Mouse (Mus musculus) T-cell, adult 2 months (primary cell): ENCODE data around the gene Alpl.

ENCODE experiments used
- DNase-seq: peaks from one replicate; pipeline ENCODE4 v3.0.0; 2022; ENCODE audit warnings: low spot score

Gene Alpl

GRCm38 (mm10) chr4:137736220-137736701 lies 59.9 kb downstream of the Alpl start:
- DNase-seq: no peak

DNA sequence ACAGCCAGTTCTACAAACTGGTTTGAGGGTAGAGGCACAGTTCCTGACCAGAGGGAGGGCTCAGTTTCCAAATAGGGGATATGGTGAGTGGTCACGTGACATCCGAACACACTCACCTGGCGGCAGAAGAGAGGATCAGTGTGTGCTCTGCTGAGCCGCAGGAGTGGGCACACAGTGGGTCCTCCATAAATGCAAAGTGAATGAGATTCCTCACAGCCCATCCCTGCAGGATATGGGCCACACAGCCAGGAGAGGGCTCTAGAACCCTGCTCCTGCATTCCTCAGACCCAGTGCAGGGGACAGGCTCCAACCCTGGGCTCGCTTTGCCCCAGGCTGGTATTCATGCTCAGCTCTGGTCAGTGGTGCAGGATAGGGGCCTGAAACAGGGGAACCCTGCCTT lies 62.7 kb downstream of the Alpl start:
- DNase-seq: no peak

DNA sequence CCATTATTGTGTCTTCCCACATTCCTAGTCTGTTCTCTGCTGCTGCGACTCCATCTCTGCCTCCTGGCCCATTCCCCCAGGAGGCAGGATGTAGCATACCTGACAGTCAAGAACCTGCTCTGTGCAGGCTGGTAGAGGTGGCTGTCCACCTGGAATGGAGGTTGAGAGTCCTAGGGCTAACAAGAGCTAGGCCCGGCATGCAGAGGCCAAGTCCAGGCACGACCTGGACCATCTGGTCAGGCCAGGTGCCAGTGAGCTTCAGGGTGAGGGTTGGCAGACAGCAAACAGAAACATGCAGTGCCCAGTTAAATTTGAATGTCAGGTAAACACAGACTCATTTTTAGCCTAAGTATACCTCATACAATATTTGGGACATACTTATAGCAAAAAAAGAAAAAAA lies 63.2 kb downstream of the Alpl start:
- DNase-seq: no peak

DNA sequence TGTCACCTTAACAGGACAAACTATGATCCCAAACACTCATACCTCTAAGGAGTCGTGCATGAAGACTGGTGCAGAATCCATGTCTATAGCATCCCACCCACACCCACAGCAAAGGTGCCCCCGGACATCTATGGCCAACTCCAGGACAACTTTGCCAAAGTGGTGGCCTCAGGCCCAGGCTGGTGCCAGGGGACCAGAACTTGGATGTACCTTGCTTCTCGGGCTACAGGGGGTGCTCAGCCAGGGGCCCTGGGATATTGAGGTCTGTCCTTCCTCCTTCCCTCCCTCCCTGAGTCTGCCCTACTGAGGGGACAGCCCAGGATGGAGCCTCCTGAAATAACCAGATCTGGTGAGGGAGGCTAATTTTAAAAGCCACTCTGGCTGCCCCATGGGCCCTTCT lies 63.8 kb downstream of the Alpl start:
- DNase-seq: no peak

- DNase-seq: no peak
These were observed 64.3 kb downstream of the Alpl start for GRCm38 (mm10) chr4:137731891-137732290.

- no peak for DNase-seq
These were observed 65.4 kb downstream of the Alpl start for GRCm38 (mm10) chr4:137730757-137731156.

DNA sequence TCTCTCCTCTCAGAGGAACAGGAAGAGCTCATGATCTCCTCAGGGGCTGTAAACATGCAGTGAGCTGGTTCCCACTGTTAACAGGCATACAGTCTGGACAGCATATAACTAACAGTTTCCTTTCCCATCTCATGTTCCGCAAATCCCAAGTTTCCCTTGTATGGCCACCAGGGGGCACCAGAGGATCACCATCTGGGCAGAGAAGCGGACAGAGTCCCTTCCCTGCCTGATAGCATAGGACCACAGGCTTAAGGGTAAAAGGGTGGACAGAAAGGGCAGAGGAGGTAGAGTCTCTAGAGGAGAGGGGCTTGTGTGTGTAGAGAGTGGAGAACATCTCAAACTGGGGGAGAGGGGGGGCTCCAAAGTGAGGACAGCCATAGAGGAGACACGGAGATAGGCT lies 66.0 kb downstream of the Alpl start:
- DNase-seq: peak; percentile 56

DNA sequence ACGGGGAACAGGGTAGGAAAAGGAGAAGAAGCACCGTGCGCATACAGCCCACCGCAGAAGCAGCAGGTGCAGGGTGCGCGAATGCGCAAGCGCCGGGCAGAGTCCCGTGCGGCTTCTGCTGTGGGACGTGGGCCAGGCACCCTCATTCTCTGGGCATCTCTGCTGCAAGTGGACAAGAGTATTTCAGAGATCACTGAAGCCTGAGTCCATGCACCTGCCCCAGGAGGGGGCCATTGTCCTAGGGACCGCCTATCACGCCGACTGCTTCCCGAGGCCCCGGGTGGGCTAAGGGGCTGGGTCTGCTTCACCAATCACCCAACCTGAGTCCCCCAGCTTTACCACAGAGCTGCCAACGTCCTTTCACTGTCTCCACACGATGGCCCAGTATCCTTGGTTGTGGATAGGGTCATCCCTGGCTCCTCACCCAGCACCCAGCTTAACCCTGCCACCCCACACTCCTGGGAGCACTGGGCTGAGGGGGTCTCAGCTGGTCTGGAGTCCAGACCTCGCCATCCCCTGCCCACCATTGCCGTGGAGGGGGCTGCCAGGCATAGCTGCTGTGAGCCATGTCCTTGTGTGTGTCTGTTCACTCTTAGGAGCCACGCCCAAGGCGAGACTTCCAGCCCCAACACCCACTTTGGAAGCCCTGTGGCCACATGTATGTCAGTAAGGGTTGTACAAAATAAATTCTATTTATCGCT lies 66.9 kb downstream of the Alpl start:
- DNase-seq: no peak

DNA sequence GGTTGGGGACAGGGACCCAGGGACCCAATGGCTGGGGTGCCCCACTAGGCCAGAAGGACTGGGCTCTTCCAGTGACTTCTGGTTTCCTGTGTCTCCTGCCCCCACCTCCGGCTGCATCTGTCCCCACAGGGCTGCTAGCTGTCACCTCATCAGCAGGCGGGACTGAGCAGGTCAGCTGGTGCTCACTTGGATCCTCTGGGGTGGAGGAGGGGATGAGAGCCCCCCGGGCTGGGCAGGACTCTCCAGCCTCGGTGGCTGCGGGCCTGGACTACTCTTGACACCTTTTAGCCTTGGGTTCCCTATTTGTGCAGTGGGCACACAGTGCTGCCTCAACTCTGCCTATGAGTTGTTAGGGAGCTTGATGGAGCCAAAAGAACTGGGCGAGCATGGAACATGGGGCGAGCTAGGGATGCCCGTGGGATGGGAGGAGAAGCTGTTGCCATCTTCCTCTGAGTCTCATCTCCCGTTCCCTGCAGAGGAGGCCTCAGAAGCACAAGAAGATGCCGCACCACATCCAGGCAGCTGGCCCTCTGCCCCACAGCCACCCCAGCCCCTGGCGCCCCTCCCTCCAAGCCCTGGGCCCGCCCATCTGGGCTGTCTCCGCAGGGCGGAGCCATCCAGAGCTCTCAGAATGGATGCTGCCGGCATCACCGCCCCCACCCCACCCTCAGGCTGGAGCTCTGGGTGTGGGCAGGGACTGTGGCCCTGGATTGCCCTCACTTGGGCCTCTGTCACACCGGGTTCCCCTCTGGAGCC lies 67.6 kb downstream of the Alpl start:
- no peak for DNase-seq

- DNase-seq: no peak
These were observed 68.5 kb downstream of the Alpl start for GRCm38 (mm10) chr4:137727506-137728187.

GRCm38 (mm10) chr4:137726739-137727505 lies 69.3 kb downstream of the Alpl start:
- DNase-seq: no peak

- no peak for DNase-seq
These were observed 70.5 kb downstream of the Alpl start for GRCm38 (mm10) chr4:137725541-137726145.

DNA sequence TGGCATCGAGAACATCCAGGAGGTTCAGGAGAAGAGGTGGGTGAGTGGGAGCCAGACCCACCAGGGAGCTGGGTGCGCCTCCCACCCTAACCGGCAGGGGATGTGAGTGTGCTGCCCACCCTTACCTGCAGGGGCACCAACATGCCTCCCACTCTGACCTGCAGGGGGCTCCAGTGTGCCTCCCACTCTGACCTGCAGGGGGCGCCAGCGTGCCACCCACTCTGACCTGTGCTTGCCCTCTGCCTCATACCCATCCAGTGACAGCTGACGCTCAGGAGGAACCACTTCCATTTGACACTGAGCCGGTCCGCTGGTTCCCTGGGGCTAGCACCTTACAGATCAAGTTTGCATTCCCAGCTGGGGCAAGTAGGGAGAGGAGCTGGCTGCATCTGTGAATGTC lies 71.4 kb downstream of the Alpl start:
- peak; percentile 81 for DNase-seq

GRCm38 (mm10) chr4:137724212-137724611 lies 72.0 kb downstream of the Alpl start:
- DNase-seq: no peak

- no peak for DNase-seq
These were observed 72.7 kb downstream of the Alpl start for GRCm38 (mm10) chr4:137723527-137723926.

GRCm38 (mm10) chr4:137722692-137723427 lies 73.3 kb downstream of the Alpl start:
- DNase-seq: peak; percentile 49

DNA sequence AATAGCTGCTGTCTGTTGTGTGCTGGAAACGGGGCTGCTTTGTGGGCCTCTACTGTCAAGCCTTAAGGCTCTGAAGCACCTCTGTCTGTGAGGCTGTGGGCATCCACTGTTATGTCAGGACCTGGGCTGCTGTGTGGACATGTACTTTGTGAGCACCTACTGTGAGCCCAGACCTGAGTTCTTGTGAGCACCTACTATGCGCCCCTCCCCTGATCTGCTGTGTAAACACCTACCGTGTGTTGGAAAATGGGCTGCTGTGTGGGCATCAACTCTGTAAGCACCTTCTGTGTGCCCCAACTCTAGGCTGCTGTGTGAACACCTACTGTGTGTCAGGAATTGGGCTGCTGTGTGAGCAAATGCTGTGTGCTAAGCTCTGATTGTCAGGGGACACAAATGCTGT lies 74.0 kb downstream of the Alpl start:
- no peak for DNase-seq

GRCm38 (mm10) chr4:137721563-137721962 lies 74.6 kb downstream of the Alpl start:
- DNase-seq: no peak

GRCm38 (mm10) chr4:137719378-137720077 lies 76.7 kb downstream of the Alpl start:
- no peak for DNase-seq

- no peak for DNase-seq
These were observed 78.5 kb downstream of the Alpl start for GRCm38 (mm10) chr4:137717671-137718070.
